Mouse (Mus musculus) hindbrain, embryonic 16.5 days (tissue): ENCODE results near the gene Lrrc8b. TPM values are rescaled to one million over a fixed set of nuclear protein-coding genes. Genes with fewer than 3 reads are reported as not detected.
A peak's percentile ranks its signal among the peaks of the same experiment; 100 is the strongest.

Experiments
- ATAC-seq: fragments of 200-750 bp; cut with Nextera tagmentation; 2 replicates; pipeline ENCODE4 v1.8.0; 2017; ENCODE audit warnings: moderate TSS enrichment, moderate library complexity
- H3K27ac ChIP-seq: fragments of 300-500 bp; sonication (generic); 2 replicates; pipeline ENCODE4 v1.5.1; 2014; ENCODE audit warnings: low read depth, mild to moderate bottlenecking, control low read depth, low read length, moderate library complexity
- H3K27me3 ChIP-seq: fragments of 300-500 bp; sonication (generic); replicated peaks from 2 replicates; pipeline ENCODE4 v1.6.1; 2014; ENCODE audit warnings: low read length; ENCODE audit not compliant: control insufficient read depth, insufficient read depth
- H3K36me3 ChIP-seq: fragments of 300-500 bp; sonication (generic); 2 replicates; pipeline ENCODE4 v1.6.1; 2014; ENCODE audit warnings: mild to moderate bottlenecking, low read length, moderate library complexity, mixed read lengths; ENCODE audit not compliant: control insufficient read depth, insufficient read depth
- H3K4me1 ChIP-seq: fragments of 300-500 bp; sonication (generic); 2 replicates; pipeline ENCODE4 v1.6.1; 2014; ENCODE audit warnings: low read depth, low read length; ENCODE audit not compliant: control insufficient read depth, insufficient read depth
- H3K4me2 ChIP-seq: fragments of 300-500 bp; sonication (generic); 2 replicates; pipeline ENCODE4 v1.6.1; 2014; ENCODE audit warnings: mild to moderate bottlenecking, low read length, control low read depth, moderate library complexity
- H3K4me3 ChIP-seq: fragments of 300-500 bp; sonication (generic); 2 replicates; pipeline ENCODE4 v1.5.1; 2014; ENCODE audit warnings: mild to moderate bottlenecking, low read length, control low read depth, moderate library complexity
- H3K9ac ChIP-seq: fragments of 300-500 bp; sonication (generic); 2 replicates; pipeline ENCODE4 v1.6.1; 2014; ENCODE audit warnings: low read depth, mild to moderate bottlenecking, control low read depth, low read length, moderate library complexity
- H3K9me3 ChIP-seq: fragments of 300-500 bp; sonication (generic); 2 replicates; pipeline ENCODE4 v1.6.1; 2014; ENCODE audit warnings: mild to moderate bottlenecking, low read length, moderate library complexity; ENCODE audit not compliant: control insufficient read depth
- WGBS: fragments of 180-500 bp; shearing (Covaris S2); extraction: QIAGEN DNeasy Blood & Tissue Kit; methylation state at CpG from one replicate; pipeline ENCODE4 v1.1.7; 2014; 5-methylcytosine and 5-hydroxymethylcytosine counted together
- polyA plus RNA-seq: library from polyadenylated mRNA; unstranded; fragments of >200 nt; fragmentation: Nextera tagmentation; extraction: Ambion mirVana; gene quantifications from 2 replicates; pipeline ENCODE4 v1.2.1, GENCODE M21; 2015

Lrrc8b gene
- 11.2 and 14.9 TPM in 2 replicates for polyA plus RNA-seq

- H3K9ac ChIP-seq = peak within 1 kb of the TSS; percentile 95
- peak within 1 kb of the TSS; percentile 66 for H3K4me3 ChIP-seq
- H3K36me3 ChIP-seq = no peaks in the 10 kb centered on the region
- H3K9me3 ChIP-seq = peaks cover 7% of the 10 kb centered on the region
- H3K4me1 ChIP-seq = peaks cover 9% of the 10 kb centered on the region
- 0% methylated on average over 44 of the region's 63 CpGs for WGBS
- H3K27ac ChIP-seq = peak within 1 kb of the TSS; percentile 89
- H3K27me3 ChIP-seq = no peaks in the 10 kb centered on the region
- ATAC-seq = peak; percentile 96
- peak within 1 kb of the TSS; percentile 87 for H3K4me2 ChIP-seq
These were observed at the start of gene Lrrc8b for GRCm38 (mm10) chr5:105415198-105415791. Gene Lrrc8b (plus strand): TSS chr5:105415775.

GRCm38 (mm10) chr5:105381482-105381881 is 34.1 kb upstream of the Lrrc8b start:
- Histone ChIP-seq H3K27ac (no peak overlapping the region), H3K9ac (no peak overlapping the region), H3K4me1 (no peaks in the 10 kb centered on the region), H3K4me2 (no peak overlapping the region), H3K4me3 (no peak overlapping the region), H3K9me3 (no peaks in the 10 kb centered on the region), H3K36me3 (no peaks in the 10 kb centered on the region), H3K27me3 (no peaks in the 10 kb centered on the region)
- no peak for ATAC-seq
- 88% methylated on average over 2 of the region's 2 CpGs for WGBS

- H3K4me3 ChIP-seq = no peak overlapping the region
- no peaks in the 10 kb centered on the region for H3K4me1 ChIP-seq
- H3K27me3 ChIP-seq = no peaks in the 10 kb centered on the region
- H3K27ac ChIP-seq = no peak overlapping the region
- WGBS = 100% methylated on average over 2 of the region's 2 CpGs
- no peak overlapping the region for H3K4me2 ChIP-seq
- H3K9me3 ChIP-seq = no peaks in the 10 kb centered on the region
- no peak for ATAC-seq
- no peaks in the 10 kb centered on the region for H3K36me3 ChIP-seq
- no peak overlapping the region for H3K9ac ChIP-seq
These were observed 25.2 kb upstream of the Lrrc8b start for GRCm38 (mm10) chr5:105390346-105390745.

- Histone ChIP-seq H3K27me3 (no peaks in the 10 kb centered on the region), H3K9ac (no peak overlapping the region), H3K9me3 (no peaks in the 10 kb centered on the region), H3K4me3 (no peak overlapping the region), H3K36me3 (no peaks in the 10 kb centered on the region), H3K4me2 (no peak overlapping the region), H3K4me1 (no peaks in the 10 kb centered on the region), H3K27ac (no peak overlapping the region)
- WGBS = 94% methylated on average over 6 of the region's 6 CpGs
- no peak for ATAC-seq
These were observed 21.8 kb upstream of the Lrrc8b start for GRCm38 (mm10) chr5:105393731-105394130.

GRCm38 (mm10) chr5:105395188-105395587 is 20.4 kb upstream of the Lrrc8b start:
- WGBS = 93% methylated on average over 4 of the region's 4 CpGs
- H3K4me3 ChIP-seq = no peak overlapping the region
- H3K4me2 ChIP-seq = no peak overlapping the region
- H3K4me1 ChIP-seq = no peaks in the 10 kb centered on the region; the same call in 1 of the 2 replicates
- no peaks in the 10 kb centered on the region for H3K9me3 ChIP-seq
- H3K36me3 ChIP-seq = no peaks in the 10 kb centered on the region
- no peaks in the 10 kb centered on the region for H3K27me3 ChIP-seq
- no peak overlapping the region for H3K27ac ChIP-seq
- H3K9ac ChIP-seq = no peak overlapping the region
- ATAC-seq = no peak

GRCm38 (mm10) chr5:105398966-105399365 is 16.6 kb upstream of the Lrrc8b start:
- H3K9me3 ChIP-seq = no peaks in the 10 kb centered on the region
- peaks cover 8% of the 10 kb centered on the region for H3K4me1 ChIP-seq
- no peaks in the 10 kb centered on the region for H3K36me3 ChIP-seq
- no peak overlapping the region for H3K9ac ChIP-seq
- no peaks in the 10 kb centered on the region for H3K27me3 ChIP-seq
- 80% methylated on average over 6 of the region's 6 CpGs for WGBS
- no peak overlapping the region for H3K27ac ChIP-seq
- no peak overlapping the region for H3K4me3 ChIP-seq
- H3K4me2 ChIP-seq = no peak overlapping the region
- ATAC-seq = no peak

GRCm38 (mm10) chr5:105399631-105400423 is 15.7 kb upstream of the Lrrc8b start:
- 23% methylated on average over 13 of the region's 13 CpGs for WGBS
- peaks cover 8% of the 10 kb centered on the region for H3K4me1 ChIP-seq
- no peaks in the 10 kb centered on the region for H3K9me3 ChIP-seq
- peak overlapping the region; percentile 50 for H3K9ac ChIP-seq
- H3K4me3 ChIP-seq = peak overlapping the region; percentile 39
- ATAC-seq = peak; percentile 62
- no peaks in the 10 kb centered on the region for H3K27me3 ChIP-seq
- no peaks in the 10 kb centered on the region for H3K36me3 ChIP-seq
- peak overlapping the region; percentile 77 for H3K4me2 ChIP-seq
- peak overlapping the region; percentile 62 for H3K27ac ChIP-seq

GRCm38 (mm10) chr5:105400424-105401375 is 14.9 kb upstream of the Lrrc8b start:
- Histone ChIP-seq H3K27ac (peak overlapping the region; percentile 62), H3K4me2 (peak overlapping the region; percentile 77), H3K4me1 (peaks cover 8% of the 10 kb centered on the region), H3K9ac (peak overlapping the region; percentile 50), H3K27me3 (no peaks in the 10 kb centered on the region), H3K4me3 (peak overlapping the region; percentile 39), H3K36me3 (no peaks in the 10 kb centered on the region), H3K9me3 (no peaks in the 10 kb centered on the region)
- WGBS = 27% methylated on average over 17 of the region's 17 CpGs
- peak; percentile 73 for ATAC-seq
